Mouse (Mus musculus) limb, embryonic 10.5 days (tissue): ENCODE results near the gene Kmt2b. TPM values are rescaled to one million over a fixed set of nuclear protein-coding genes. Genes with fewer than 3 reads are reported as not detected.
A peak's percentile ranks its signal among the peaks of the same experiment; 100 is the strongest.

Experiments used
- DNase-seq: peaks from one replicate; pipeline ENCODE4 v3.0.0-alpha.2; 2017; ENCODE audit warnings: low spot score
- H3K27ac ChIP-seq: fragments of 300-500 bp; sonication (generic); 2 replicates; pipeline ENCODE4 v1.5.1; 2016; ENCODE audit warnings: mild to moderate bottlenecking
- H3K27me3 ChIP-seq: fragments of 300-500 bp; sonication (generic); 2 replicates; pipeline ENCODE4 v1.6.1; 2016; ENCODE audit warnings: low read depth, mild to moderate bottlenecking; ENCODE audit not compliant: poor library complexity, severe bottlenecking
- H3K36me3 ChIP-seq: fragments of 300-500 bp; sonication (generic); 2 replicates; pipeline ENCODE4 v1.6.1; 2016; ENCODE audit warnings: mild to moderate bottlenecking, moderate library complexity
- H3K4me1 ChIP-seq: fragments of 300-500 bp; sonication (generic); 2 replicates; pipeline ENCODE4 v1.6.1; 2016
- H3K4me3 ChIP-seq: fragments of 300-500 bp; sonication (generic); 2 replicates; pipeline ENCODE4 v1.5.1; 2016; ENCODE audit warnings: mild to moderate bottlenecking, moderate library complexity
- H3K9me3 ChIP-seq: fragments of 300-500 bp; sonication (generic); replicated peaks from 2 replicates; pipeline ENCODE4 v1.6.1; 2016; ENCODE audit warnings: mild to moderate bottlenecking
- WGBS: fragments of 180-500 bp; shearing (Covaris S2); methylation state at CpG from one replicate; pipeline ENCODE4 v1.1.7; 2016; 5-methylcytosine and 5-hydroxymethylcytosine counted together
- microRNA-seq: library from miRNA; unstranded; fragments of <30 nt; microRNA quantifications from one replicate; pipeline ENCODE4, GENCODE M21; 2017
- polyA plus RNA-seq: library from polyadenylated mRNA; unstranded; fragments of >200 nt; fragmentation: Nextera tagmentation; extraction: Ambion mirVana; gene quantifications from 2 replicates; pipeline ENCODE4 v1.2.1, GENCODE M21; 2016

Gene Kmt2b
- polyA plus RNA-seq, 1 experiment from 2014 or later, result 10.2 TPM

- WGBS, result 10% methylated on average over 26 of the region's 26 CpGs
- Histone ChIP-seq H3K27me3 (peaks cover 11% of the 10 kb centered on the region), H3K27ac (peak overlapping the region; percentile 90), H3K9me3 (no peaks in the 10 kb centered on the region), H3K36me3 (peaks cover 52% of the 10 kb centered on the region), H3K4me3 (peak overlapping the region; percentile 71), H3K4me1 (peaks cover 26% of the 10 kb centered on the region)
- DNase-seq, result no peak
Observed at GRCm38 (mm10) chr7:30533941-30534632, 54.4 kb downstream of the Kmt2b start.

DNA sequence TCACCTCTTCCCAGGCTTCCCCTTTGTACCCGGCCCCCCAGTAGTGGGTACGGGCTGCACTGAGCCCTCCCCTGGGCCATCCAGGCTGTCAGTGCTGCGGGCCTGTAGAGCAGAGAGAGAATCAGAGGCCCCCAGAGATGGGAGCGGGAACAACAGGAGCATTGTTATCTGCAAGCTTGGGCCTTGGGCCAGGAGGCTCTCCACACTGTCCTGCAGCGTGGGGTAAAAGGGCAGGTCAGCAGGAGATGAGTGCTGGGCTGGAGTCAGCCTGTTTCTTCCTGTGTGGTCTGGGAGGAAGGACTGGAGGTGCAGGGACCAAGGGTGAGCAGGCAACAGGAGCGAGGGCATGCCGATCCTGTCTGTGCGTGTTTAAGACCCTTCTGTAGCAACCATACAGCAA, 55.6 kb downstream of the Kmt2b start:
- Histone ChIP-seq H3K4me1 (peaks cover 26% of the 10 kb centered on the region), H3K27ac (no peak overlapping the region), H3K9me3 (no peaks in the 10 kb centered on the region), H3K4me3 (no peak overlapping the region; the same call in 1 of the 2 replicates), H3K36me3 (peaks cover 54% of the 10 kb centered on the region), H3K27me3 (peaks cover 11% of the 10 kb centered on the region)
- 40% methylated on average over 8 of the region's 8 CpGs for WGBS
- DNase-seq, result no peak

- 85% methylated on average over 9 of the region's 9 CpGs for WGBS
- no peak for DNase-seq
- Histone ChIP-seq H3K27me3 (peaks cover 17% of the 10 kb centered on the region), H3K4me3 (no peak overlapping the region), H3K36me3 (peaks cover 68% of the 10 kb centered on the region), H3K4me1 (peaks cover 34% of the 10 kb centered on the region), H3K9me3 (no peaks in the 10 kb centered on the region), H3K27ac (no peak overlapping the region)
Observed at GRCm38 (mm10) chr7:30531291-30531815, 57.2 kb downstream of the Kmt2b start.

DNA sequence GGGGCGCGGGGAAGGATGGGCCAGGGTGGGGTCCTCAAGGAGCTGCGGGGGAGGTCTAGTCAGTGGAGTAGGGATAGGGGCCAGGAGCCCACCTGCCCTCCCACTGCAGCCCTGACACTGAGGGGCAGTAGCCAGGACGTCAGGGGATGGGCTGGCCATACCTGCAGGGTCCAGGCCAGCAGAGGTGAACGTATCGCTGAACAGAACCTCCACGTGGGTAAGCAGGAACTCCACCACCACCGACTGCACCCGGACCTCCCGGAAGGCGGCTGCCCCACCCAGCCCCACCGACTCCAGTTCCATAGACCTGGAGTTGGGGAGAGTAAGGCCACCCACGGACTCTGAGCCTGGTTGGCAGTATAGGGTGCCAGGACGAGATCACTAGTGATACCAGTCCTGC, 61.5 kb downstream of the Kmt2b start:
- Histone ChIP-seq H3K9me3 (no peaks in the 10 kb centered on the region), H3K27me3 (peaks cover 10% of the 10 kb centered on the region), H3K4me3 (0 out of 2 replicates have a peak overlapping the region, but pooled peaks have one; percentile 27), H3K4me1 (peaks cover 13% of the 10 kb centered on the region), H3K27ac (peak overlapping the region; percentile 72; the same call in 1 of the 2 replicates), H3K36me3 (peaks cover 95% of the 10 kb centered on the region)
- DNase-seq, result no peak
- WGBS, result 72% methylated on average over 14 of the region's 14 CpGs

- Histone ChIP-seq H3K4me1 (peaks cover 16% of the 10 kb centered on the region), H3K36me3 (peaks cover 89% of the 10 kb centered on the region), H3K4me3 (peak overlapping the region; percentile 27), H3K27me3 (peaks cover 10% of the 10 kb centered on the region), H3K9me3 (no peaks in the 10 kb centered on the region), H3K27ac (peak overlapping the region; percentile 72)
- DNase-seq, result no peak
- 16% methylated on average over 16 of the region's 17 CpGs for WGBS
Observed at GRCm38 (mm10) chr7:30526399-30526798, 62.1 kb downstream of the Kmt2b start.

DNA sequence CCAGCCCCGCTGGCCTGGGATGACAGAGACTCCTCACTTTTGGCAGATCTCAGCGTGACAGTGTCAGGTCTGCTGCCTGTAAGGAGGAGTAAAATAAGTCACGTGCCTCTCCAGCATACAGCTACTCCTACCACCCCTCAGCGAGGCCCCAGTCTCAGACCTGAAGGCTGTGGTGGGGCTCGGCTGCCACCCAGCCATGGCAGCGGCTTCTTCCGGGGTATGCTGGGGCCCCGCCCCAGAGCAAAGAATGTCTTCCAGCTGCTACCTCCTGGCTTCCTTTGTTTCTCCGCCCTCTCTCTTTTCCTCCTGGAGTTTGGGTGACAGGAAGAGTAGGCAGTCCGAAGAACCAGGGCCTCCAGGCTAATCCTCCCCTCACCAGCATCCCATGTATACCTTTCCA, 62.6 kb downstream of the Kmt2b start:
- peaks cover 10% of the 10 kb centered on the region for H3K27me3 ChIP-seq
- no peaks in the 10 kb centered on the region for H3K9me3 ChIP-seq
- H3K4me3 ChIP-seq, result peak overlapping the region; percentile 27
- peak overlapping the region; percentile 72 for H3K27ac ChIP-seq
- no peak for DNase-seq
- peaks cover 84% of the 10 kb centered on the region for H3K36me3 ChIP-seq
- WGBS, result 20% methylated on average over 10 of the region's 10 CpGs
- peaks cover 17% of the 10 kb centered on the region for H3K4me1 ChIP-seq

DNA sequence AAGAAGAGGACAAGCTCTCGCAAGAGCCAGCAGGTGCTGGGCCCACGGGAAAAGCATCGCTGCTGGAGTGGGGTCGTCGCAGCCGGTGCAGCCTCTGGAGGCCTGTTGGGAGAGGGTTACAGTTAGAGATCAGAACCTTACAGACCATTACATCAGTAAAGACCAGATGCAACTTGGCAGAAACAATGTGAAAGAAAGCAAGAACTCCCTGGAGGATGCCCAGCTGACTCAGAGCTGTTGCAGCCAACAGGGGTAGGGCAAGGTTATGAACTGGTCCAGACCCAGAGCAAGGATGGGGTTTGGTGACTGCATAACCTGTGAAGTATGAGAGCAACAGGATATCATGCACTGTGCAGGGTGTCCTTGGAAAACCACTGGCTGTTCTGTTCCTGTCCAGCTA, 64.0 kb downstream of the Kmt2b start:
- WGBS, result 79% methylated on average over 6 of the region's 6 CpGs
- Histone ChIP-seq H3K27me3 (peaks cover 10% of the 10 kb centered on the region), H3K27ac (no peak overlapping the region), H3K4me3 (no peak overlapping the region), H3K4me1 (peaks cover 17% of the 10 kb centered on the region), H3K36me3 (peaks cover 70% of the 10 kb centered on the region), H3K9me3 (no peaks in the 10 kb centered on the region)
- DNase-seq, result no peak

DNA sequence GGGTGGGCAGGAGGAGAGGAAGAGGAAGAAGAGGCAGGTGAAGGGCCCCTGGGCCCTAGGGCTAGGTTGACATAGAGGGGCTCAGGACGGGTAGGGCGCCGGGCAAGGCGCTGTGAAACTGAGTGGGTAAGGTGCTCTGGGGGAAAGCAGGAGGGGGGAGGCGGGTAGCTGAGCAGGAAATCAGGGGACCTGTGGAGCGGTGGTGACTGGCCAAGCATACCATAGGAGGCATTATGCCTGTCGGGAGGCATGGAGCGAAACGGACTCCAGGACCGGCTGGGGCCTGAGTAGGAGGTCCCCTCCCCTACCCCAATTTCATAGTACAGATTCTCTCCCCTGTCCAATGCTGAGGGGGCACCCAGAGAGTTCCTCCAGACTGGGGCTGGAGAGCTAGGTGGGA, 65.7 kb downstream of the Kmt2b start:
- Histone ChIP-seq H3K36me3 (peaks cover 54% of the 10 kb centered on the region), H3K4me3 (no peak overlapping the region), H3K27me3 (peaks cover 10% of the 10 kb centered on the region), H3K27ac (no peak overlapping the region), H3K9me3 (no peaks in the 10 kb centered on the region), H3K4me1 (peaks cover 17% of the 10 kb centered on the region)
- WGBS, result 77% methylated on average over 10 of the region's 10 CpGs
- DNase-seq, result peak; percentile 26

DNA sequence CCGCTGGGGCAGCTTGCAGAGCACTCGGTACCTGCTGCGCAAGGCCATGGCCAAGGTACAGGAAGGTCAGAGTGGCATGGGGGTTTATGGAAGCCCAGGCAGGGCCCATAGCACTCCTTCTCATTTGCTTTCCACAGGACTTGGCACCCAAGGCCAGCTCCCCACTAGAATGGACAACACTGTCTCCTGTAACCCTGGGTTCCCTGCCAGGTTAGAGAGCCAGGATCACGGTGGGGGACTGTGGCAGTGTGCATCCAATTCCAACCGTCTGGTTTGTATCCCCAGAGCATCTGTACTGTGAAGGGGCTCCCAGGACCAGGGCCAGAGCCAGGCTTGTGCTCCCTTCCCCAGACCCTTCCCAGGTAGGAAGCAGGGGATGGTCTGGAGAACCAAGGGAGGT, 67.7 kb downstream of the Kmt2b start:
- Histone ChIP-seq H3K36me3 (peaks cover 33% of the 10 kb centered on the region), H3K27ac (no peak overlapping the region), H3K9me3 (no peaks in the 10 kb centered on the region), H3K4me3 (no peak overlapping the region), H3K27me3 (peaks cover 7% of the 10 kb centered on the region; the same call in 1 of the 2 replicates), H3K4me1 (peaks cover 5% of the 10 kb centered on the region)
- WGBS, result 83% methylated on average over 5 of the region's 5 CpGs
- no peak for DNase-seq

DNA sequence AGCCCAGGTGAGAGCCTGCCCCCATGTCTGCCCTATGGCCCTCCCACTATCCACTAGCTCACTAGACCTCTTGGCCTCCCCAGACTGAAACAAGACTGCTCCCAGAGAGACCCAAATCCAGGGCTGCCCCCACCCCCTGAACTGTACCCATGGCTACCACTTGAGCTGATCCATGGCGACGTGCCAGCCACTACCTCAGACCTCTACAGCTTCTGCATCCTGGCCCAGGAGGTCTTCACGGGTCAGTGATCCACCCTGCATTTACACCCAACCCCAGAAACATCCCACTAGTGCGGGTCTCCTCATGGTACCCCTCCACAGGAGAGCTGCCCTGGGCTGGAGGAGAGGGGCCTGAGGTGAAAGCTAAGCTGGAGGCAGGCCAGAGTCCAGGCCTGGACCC, 68.1 kb downstream of the Kmt2b start:
- H3K9me3 ChIP-seq, result no peaks in the 10 kb centered on the region
- no peak overlapping the region for H3K4me3 ChIP-seq
- H3K27ac ChIP-seq, result no peak overlapping the region
- no peak for DNase-seq
- WGBS, result 86% methylated on average over 4 of the region's 4 CpGs
- peaks cover 29% of the 10 kb centered on the region for H3K36me3 ChIP-seq
- peaks cover 12% of the 10 kb centered on the region; the same call in 1 of the 2 replicates for H3K27me3 ChIP-seq
- 0 out of 2 replicates have a peak, but pooled peaks cover 4% of the 10 kb centered on the region for H3K4me1 ChIP-seq

Small RNA genes lying within 50 kb of the gene (microRNA-seq; reads per million reads assigned to microRNA genes)
- gene Gm38670 (not detected), gene Mir3569 (not detected)

Other genes starting within 250 kb of the Kmt2b start
- gene Lrfn3, start 226.0 kb downstream of the Kmt2b start, polyA plus RNA-seq, result 4.0 and 4.2 TPM in 2 replicates
- 7.6 and 8.6 TPM in 2 replicates for gene Tyrobp, start 175.0 kb downstream of the Kmt2b start, polyA plus RNA-seq
- not detected in 2 replicates for gene Hcst, start 168.9 kb downstream of the Kmt2b start, polyA plus RNA-seq
- 0.55 and 1.2 TPM in 2 replicates for gene Nfkbid, start 167.0 kb downstream of the Kmt2b start, polyA plus RNA-seq
- 8.4 and 13.4 TPM in 2 replicates for gene Aplp1, start 143.2 kb downstream of the Kmt2b start, polyA plus RNA-seq
- not detected in 2 replicates for gene Kirrel2, start 131.0 kb downstream of the Kmt2b start, polyA plus RNA-seq
- gene Nphs1, start 130.4 kb downstream of the Kmt2b start, polyA plus RNA-seq, result not detected in 2 replicates
- gene Prodh2, start 95.1 kb downstream of the Kmt2b start, polyA plus RNA-seq, result not detected in 2 replicates
- 14.0 and 17.1 TPM in 2 replicates for gene Arhgap33, start 53.7 kb downstream of the Kmt2b start, polyA plus RNA-seq
- gene Hspb6, start 36.5 kb downstream of the Kmt2b start, polyA plus RNA-seq, result 4.7 and 7.0 TPM in 2 replicates
- 17.8 and 21.6 TPM in 2 replicates for gene Proser3, start 36.4 kb downstream of the Kmt2b start, polyA plus RNA-seq
- 42.5 and 45.6 TPM in 2 replicates for gene Lin37, start 28.9 kb downstream of the Kmt2b start, polyA plus RNA-seq
- 92.5 and 100 TPM in 2 replicates for gene U2af1l4, start 25.4 kb downstream of the Kmt2b start, polyA plus RNA-seq
- 13.4 and 15.3 TPM in 2 replicates for gene Gm49396, start 25.4 kb downstream of the Kmt2b start, polyA plus RNA-seq
- gene Psenen, start 25.1 kb downstream of the Kmt2b start, polyA plus RNA-seq, result 120 and 121 TPM in 2 replicates
- gene Igflr1, start 23.3 kb downstream of the Kmt2b start, polyA plus RNA-seq, result 5.7 and 6.5 TPM in 2 replicates
- gene Zbtb32, start 10.2 kb upstream of the Kmt2b start, polyA plus RNA-seq, result 0.15 and 0.45 TPM in 2 replicates
- gene Upk1a, start 24.1 kb upstream of the Kmt2b start, polyA plus RNA-seq, result 7.9 and 8.2 TPM in 2 replicates
- 776 and 820 TPM in 2 replicates for gene Cox6b1, start 37.4 kb upstream of the Kmt2b start, polyA plus RNA-seq
- 1.3 and 2.5 TPM in 2 replicates for gene Etv2, start 47.1 kb upstream of the Kmt2b start, polyA plus RNA-seq
- 150 and 151 TPM in 2 replicates for gene Rbm42, start 61.6 kb upstream of the Kmt2b start, polyA plus RNA-seq
- 84.1 and 84.8 TPM in 2 replicates for gene Haus5, start 76.3 kb upstream of the Kmt2b start, polyA plus RNA-seq
- gene Pmis2, start 82.9 kb upstream of the Kmt2b start, polyA plus RNA-seq, result not detected in 2 replicates
- not detected in 2 replicates for gene 2200002J24Rik, start 110.2 kb upstream of the Kmt2b start, polyA plus RNA-seq
- gene Atp4a, start 123.5 kb upstream of the Kmt2b start, polyA plus RNA-seq, result 0.08 and 0.38 TPM in 2 replicates
- 153 and 159 TPM in 2 replicates for gene Tmem147, start 140.8 kb upstream of the Kmt2b start, polyA plus RNA-seq
- 0.43 TPM in 1 of 2 replicates, not detected in the other for gene Gapdhs, start 155.0 kb upstream of the Kmt2b start, polyA plus RNA-seq
- gene Sbsn, start 162.7 kb upstream of the Kmt2b start, polyA plus RNA-seq, result 1.1 and 1.4 TPM in 2 replicates
- not detected in 2 replicates for gene Dmkn, start 175.0 kb upstream of the Kmt2b start, polyA plus RNA-seq
- not detected in 2 replicates for gene Krtdap, start 199.2 kb upstream of the Kmt2b start, polyA plus RNA-seq
- not detected in 2 replicates for gene Ffar2, start 235.0 kb upstream of the Kmt2b start, polyA plus RNA-seq